Mouse (Mus musculus) heart, postnatal 4 days (tissue): ENCODE data around the gene Pih1d3. TPM values are rescaled to one million over a fixed set of nuclear protein-coding genes. Genes with fewer than 3 reads are reported as not detected.
A peak's percentile ranks its signal among the peaks of the same experiment; 100 is the strongest.

ENCODE experiments used
- DNase-seq: peaks from one replicate; pipeline ENCODE4 v3.0.0; 2021
- total RNA-seq, 2 experiments: library from RNA; stranded (reverse); gene quantifications; 2 replicates each; pipeline ENCODE4 v1.2.3; 2021

Pih1d3 gene
- total RNA-seq, result not detected

DNA sequence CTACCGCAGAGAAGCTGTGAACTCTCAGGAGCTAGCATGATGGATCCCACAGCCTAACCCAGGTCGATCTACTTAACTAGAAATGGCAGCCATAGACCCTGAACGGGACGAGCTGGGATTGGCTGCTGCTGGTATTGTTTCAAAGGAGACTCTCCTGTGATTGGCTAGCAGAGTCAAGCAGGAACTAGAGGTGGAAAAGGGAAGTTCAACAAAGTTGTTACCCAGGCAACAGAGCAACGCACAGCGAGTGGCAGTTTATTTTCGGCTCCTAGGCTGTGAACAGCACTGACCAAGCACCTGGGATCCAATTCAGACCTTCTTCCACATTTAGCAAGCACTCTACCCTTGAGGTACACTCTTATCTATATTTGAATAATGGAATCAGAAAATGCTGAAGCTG, at the start of gene Pih1d3, which contains the start of gene 4931428L18Rik:
Pih1d3 (plus strand) TSS at position 275 of the 400 bp plus-strand sequence.
4931428L18Rik (minus strand) TSS at position 121 of the 400 bp plus-strand sequence.
- no peak for DNase-seq

DNA sequence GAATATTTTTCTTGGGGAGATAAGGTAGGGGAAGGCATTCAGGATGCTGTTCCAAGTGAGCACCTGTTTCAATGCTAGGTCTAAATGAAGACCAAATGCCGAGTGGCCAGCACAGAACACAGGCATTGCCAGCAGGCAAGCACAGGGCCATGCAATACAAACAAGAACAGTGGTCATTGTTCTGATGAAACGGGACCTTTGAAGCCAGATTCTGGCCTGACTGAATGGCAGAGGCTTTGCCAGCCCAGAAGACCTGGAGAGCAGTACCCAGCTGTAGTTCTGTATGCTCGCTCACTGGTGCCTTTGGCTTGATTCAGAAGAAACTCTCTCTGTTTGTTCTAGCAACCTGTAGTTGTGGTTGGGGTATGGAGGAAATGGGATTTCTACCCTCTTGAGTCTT, 47.2 kb upstream of the Pih1d3 start:
- DNase-seq, result no peak

DNA sequence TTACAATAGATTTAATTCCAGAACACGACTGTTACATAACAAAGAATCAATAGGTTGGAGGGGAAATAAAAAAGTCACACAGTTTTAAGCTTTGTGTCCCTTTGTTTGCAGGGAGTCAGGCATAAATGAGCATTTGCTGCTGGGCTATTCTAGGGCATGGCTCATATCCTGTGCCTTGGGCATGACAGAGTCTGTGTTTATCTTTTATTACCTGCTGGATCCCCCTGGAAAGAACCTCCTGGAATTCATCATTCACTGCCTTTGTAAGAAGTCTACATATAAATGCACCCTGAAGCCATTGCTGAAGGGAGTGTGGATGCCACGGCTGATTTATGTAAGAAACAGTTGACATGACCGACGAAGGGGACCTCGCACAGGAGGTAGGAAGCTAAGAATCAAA, 46.5 kb upstream of the Pih1d3 start, which contains the start of gene Lgsn:
Lgsn (plus strand) TSS at position 301 of the 400 bp plus-strand sequence.
- no peak for DNase-seq

DNA sequence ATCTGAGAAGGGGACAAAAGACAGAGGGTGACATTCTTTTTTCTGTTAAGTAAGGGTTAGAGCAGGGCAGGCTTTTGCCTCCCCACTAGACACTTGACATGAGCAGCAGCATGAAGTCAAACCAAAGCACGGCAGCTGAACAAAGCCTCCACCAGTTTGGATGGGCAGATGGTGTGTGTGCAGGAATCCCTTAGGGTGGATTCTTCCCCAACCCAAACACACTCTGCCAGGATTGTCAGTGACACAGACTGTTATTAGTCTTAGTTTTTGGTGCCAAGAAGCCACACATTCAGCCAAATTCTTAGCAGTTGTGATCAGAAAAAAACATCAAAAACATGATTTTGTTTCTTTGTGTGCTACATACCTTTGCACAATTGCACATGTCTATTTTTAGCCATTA, 44.4 kb upstream of the Pih1d3 start:
- no peak for DNase-seq

DNA sequence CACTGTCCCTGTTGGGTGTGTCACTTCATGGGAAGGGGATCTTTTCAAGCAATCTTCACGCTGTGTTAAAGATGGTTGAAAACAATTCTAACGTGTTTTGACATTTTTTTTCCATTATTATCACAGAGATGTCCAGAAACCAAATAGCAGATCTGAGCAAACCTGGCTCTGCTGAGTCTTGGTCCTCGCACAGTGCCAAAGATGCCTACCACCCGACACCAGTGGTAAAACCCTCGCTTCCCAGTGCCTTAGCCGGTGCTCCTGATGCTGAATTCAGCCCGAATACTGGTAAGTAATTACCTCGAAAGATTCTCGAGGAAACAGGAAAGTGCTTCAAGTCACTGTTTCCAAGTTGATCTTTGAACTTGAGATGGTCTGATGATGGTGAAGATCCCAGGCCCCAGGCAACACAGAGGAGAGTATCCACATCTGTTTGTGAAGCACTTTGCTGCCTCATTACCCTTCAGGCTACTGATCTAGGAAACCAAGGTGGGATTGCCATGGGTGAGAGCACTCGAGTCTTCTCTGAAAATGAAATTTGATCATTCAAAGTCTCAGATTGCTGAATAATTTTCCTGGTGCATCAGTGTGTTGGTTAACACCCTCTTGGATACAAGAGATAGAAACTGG, 32.3 kb upstream of the Pih1d3 start:
- DNase-seq, result no peak

DNA sequence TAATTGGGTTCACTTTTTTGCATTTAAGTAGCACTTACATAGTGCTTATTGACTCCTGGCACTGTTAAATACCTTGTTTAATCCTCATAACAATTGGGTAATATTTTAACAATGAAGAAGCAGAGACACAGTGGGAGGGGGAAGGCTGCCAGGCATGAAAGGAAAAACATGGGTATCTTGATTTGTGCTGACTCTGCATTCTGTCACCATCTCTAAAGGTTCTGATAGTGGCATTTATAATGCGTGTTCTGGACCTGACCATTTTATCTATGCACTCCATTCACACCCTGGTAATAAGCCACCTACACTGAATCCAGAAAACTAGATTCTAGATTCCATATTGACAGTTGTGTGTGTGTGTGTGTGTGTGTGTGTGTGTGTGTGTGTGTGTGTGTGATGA, 27.0 kb upstream of the Pih1d3 start:
- no peak for DNase-seq

DNA sequence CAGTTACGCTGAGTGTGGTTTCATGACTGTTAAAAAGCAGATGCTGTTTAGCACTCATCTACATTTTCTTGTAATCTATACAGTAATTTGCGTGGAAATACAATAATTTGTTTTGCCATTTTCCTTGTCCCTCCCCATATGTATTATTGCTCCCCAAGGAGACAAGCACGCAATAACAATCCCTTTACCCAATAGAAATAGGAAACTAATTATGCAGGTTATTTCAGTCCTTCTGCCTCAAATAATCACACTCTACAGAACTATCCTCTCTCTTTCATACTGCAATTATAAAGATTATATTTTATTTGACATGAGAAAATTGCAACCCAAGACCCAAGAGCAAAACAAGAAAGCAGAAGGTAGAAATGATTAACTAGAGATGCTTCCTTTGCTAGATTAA, 25.7 kb upstream of the Pih1d3 start:
- DNase-seq, result no peak

DNA sequence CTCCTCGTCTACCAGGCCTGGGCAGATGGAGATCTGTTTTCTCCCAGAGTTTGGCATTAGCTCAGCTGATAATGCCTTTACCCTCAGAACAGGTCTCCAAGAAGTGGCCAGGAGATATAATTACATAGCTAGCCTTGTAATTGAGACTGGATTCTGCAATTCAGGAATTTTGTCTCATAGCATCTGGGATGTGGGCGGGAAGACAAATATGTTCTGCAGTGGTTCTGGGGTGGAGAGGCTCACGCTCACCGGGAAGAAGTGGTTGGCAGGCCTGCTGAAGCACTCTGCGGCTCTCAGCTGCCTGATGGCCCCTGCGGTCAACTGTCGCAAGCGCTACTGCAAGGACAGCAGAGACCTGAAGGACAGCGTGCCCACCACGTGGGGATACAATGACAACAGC, 18.9 kb upstream of the Pih1d3 start:
- no peak for DNase-seq

DNA sequence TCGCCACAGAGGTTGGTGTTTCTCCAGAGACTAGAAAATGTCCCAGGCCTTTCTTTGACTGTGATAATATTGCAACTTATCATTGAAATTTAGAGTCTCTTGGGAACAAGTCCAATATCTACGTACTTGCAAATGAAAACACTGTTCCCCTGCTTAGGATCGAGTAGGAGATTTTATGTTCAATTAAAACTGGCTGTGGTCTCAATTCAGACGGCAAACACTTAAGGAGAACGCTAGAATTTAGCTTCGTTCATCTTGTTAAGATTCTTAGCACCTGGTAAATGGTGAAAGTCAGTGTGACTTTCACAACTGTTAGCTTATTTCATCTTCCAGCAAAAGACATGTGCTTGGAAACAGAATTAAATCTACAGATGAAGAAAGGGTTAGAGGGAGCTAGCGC, 17.3 kb upstream of the Pih1d3 start:
- no peak for DNase-seq

DNA sequence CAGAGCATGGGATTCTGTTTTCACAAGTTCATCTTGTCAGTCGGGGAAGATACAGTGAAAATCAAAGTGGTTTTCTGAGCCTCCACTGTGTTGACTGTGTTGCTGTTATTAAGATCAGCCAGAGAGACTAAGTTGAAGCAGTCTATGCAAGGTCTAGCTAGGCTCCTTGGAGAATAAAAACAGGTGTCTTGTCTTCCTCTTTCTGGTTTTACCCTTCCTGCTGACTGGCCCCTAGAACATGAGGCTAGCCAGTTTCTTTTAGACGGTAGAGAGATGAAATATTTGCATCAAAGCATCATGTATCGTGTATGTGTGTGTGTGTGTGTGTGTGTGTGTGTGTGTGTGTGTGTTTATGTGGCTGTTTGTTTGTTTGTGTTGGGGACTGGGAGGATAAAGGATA, 16.9 kb upstream of the Pih1d3 start:
- no peak for DNase-seq

DNA sequence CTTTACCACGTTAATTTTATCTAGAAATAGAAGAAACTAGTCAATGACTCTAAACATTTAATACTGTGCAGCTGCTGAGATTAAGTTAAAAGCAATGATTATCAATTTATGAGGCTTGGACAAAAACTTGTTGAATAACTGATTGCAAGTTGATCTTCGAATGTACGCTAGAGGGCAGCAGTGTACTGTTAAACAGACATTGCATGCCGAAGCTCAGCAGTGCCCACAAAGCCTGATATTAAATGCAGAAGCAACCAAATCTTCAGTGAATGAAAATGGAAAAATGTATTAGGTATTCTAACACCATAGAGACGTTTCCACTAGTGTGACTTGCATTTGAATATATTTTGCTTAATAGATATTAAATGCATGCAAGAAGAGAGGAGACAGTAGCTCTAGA, 12.5 kb upstream of the Pih1d3 start:
- DNase-seq, result peak; percentile 60

DNA sequence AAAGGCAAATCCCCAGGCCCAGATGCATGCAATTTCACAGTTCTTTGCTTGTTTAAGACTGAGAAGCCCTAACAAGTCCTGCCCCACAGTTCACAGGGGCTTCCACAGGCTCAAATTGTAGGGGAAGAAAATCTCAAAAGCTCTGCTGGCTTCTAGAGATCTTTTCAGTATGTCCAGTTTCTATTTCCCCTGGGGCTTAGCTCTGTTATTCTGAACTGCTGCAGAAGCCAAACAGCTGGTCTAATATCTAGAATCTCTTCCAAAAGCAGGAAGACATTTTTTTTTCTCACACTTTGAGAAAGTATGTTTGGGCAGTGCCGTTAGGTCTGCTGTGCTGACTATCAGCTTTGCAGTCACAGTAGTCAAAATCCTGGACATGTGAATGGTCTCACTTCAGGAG, 7.8 kb upstream of the Pih1d3 start:
- no peak for DNase-seq

DNA sequence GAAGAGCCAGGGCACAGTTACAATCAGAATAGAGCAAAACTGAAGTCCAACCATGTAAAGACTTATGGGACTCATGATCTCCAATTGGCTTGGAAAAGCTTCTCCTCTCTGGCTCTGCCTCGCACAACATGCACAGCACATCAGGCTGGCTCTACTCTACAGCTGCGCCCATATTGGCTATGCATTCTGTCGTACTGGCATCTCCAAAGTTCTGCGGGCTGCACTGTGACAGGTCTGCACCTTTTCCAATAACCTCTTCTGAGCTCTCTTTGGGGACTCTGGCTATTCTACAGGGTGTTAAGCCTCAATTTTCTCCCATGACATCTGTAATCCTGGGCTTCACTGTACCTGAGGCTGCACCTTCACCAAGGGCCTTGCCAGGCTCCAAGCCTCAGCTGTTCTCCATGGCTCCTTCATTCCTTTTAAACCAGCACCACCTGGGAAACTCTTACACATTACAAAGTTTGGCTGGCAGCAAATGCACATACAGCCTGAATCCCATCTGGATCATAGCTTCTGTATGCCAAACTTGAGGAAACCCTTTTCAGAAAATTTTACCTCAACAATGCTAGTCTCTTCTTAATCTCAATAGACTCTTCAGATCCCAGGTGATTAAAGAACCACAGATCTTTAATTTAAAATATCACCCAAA, 1.9 kb upstream of the Pih1d3 start:
- no peak for DNase-seq

DNA sequence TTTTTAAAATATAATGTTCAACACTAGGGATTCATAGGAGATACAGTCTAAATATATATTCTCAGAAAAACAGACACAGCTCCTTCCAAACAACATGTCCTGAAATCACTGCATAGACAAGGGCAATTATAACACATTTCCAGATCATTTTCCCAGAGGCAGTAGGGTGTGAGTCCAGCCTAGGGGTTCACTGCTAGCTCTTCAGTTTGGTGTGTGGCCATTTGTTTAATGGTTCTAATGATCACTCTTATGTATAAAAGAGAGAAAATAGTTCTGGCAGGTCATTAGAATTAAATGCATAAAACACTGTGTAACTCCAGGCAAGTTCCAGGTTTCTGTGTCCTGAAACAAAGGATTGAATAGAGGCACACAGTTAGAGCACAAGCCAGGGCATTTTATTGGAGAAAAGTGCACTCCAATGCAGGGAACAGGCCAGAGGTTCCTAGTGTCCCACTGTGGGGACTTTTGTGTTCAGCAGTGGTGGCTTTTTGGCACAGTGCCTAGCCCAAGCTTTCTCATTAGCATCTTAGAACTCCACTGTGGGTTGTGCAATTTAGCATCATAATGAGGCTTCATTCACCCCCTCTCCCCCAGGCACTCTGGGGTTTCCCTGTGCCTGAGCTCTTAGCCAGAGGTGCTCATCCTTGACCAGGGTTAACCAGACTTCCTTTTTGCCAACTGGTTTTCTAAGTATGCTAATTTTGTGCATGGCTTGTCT, 10.8 kb downstream of the Pih1d3 start:
- no peak for DNase-seq

DNA sequence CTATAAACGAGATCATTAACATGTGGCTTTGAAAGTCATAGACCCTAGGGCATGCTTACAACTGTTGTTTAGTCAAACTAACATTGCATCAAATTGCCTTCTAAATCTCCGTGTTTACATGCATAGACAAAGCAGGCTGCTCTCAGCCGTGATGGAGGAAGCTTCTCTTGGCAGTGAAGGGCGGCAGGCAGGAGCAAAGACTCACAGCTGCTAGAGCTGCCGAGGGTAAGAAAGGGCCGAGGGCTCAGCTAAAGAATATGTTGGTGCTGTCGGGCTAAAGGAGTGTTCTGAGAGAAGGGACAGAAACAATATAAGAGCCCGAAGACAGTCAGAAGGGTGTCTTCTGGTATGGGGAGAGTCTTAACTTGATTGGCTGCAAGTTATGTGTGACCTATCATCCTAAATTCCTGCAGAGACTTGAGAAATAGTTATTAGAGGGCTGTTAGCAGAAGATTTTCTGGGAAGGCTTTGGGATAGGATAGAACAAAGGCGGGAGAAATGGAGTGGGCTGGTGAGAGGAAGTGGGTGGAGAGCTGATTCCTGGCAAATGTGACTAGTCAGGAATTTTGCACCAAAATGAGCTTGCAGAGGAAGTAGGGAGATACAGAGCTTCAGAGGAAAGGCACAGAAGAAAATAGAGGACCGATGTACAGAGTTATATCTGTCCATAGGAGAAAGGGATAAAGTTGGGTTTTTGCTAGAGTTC, 37.7 kb downstream of the Pih1d3 start:
- no peak for DNase-seq

Other genes with a start within 250 kb of the Pih1d3 start
- not detected for gene AC153137.1, start 244.9 kb upstream of the Pih1d3 start, total RNA-seq
- not detected for gene Lgsn, start 46.4 kb upstream of the Pih1d3 start, total RNA-seq
- gene 4931428L18Rik, start 154 bp upstream of the Pih1d3 start, total RNA-seq, result not detected